Mouse (Mus musculus) midbrain, postnatal 0 days (tissue): ENCODE results near the gene Olfr958. TPM values are rescaled to one million over a fixed set of nuclear protein-coding genes. Genes with fewer than 3 reads are reported as not detected.
A peak's percentile ranks its signal among the peaks of the same experiment; 100 is the strongest.

Experiments used
- ATAC-seq: fragments of 200-750 bp; cut with Nextera tagmentation; 2 replicates; pipeline ENCODE4 v1.8.0; 2017; ENCODE audit warnings: moderate number of reproducible peaks, mild to moderate bottlenecking, moderate TSS enrichment, moderate library complexity; ENCODE audit not compliant: low FRiP score
- DNase-seq: peaks from one replicate; pipeline ENCODE4 v3.0.0-alpha.2; 2015; ENCODE audit warnings: low spot score
- H3K27ac ChIP-seq: fragments of 300-500 bp; sonication (generic); 2 replicates; pipeline ENCODE4 v1.5.1; 2014; ENCODE audit warnings: low read depth, mild to moderate bottlenecking, low read length, mixed read lengths
- H3K27me3 ChIP-seq: fragments of 300-500 bp; sonication (generic); 2 replicates; pipeline ENCODE4 v1.6.1; 2014; ENCODE audit warnings: low read length, control low read depth, mixed read lengths; ENCODE audit not compliant: insufficient read depth
- H3K36me3 ChIP-seq: fragments of 300-500 bp; sonication (generic); 2 replicates; pipeline ENCODE4 v1.6.1; 2014; ENCODE audit warnings: low read length, control low read depth, mixed read lengths; ENCODE audit not compliant: insufficient read depth
- H3K4me1 ChIP-seq: fragments of 300-500 bp; sonication (generic); 2 replicates; pipeline ENCODE4 v1.6.1; 2014; ENCODE audit warnings: mild to moderate bottlenecking, control low read depth, antibody characterized with exemption, low read length, mixed read lengths; ENCODE audit not compliant: insufficient read depth
- H3K4me2 ChIP-seq: fragments of 300-500 bp; sonication (generic); 2 replicates; pipeline ENCODE4 v1.6.1; 2014; ENCODE audit warnings: low read depth, mild to moderate bottlenecking, low read length, mixed read lengths; ENCODE audit not compliant: poor library complexity, severe bottlenecking
- H3K4me3 ChIP-seq: fragments of 300-500 bp; sonication (generic); 2 replicates; pipeline ENCODE4 v1.5.1; 2014; ENCODE audit warnings: low read depth, mild to moderate bottlenecking, low read length, moderate library complexity
- H3K9ac ChIP-seq: fragments of 300-500 bp; sonication (generic); replicated peaks from 2 replicates; pipeline ENCODE4 v1.6.1; 2014; ENCODE audit warnings: mild to moderate bottlenecking, low read length, moderate library complexity, mixed read lengths; ENCODE audit not compliant: poor library complexity, severe bottlenecking
- H3K9me3 ChIP-seq: fragments of 300-500 bp; sonication (generic); 2 replicates; pipeline ENCODE4 v1.6.1; 2016; ENCODE audit warnings: low read length, control low read depth
- CTCF ChIP-seq: IDR thresholded peaks from 2 replicates; pipeline ENCODE4 v1.5.1; 2016; ENCODE audit warnings: antibody characterized with exemption, mild to moderate bottlenecking
- WGBS: fragments of 180-500 bp; shearing (Covaris S2); extraction: QIAGEN DNeasy Blood & Tissue Kit; methylation state at CpG from one replicate; pipeline ENCODE4 v1.1.7; 2014; 5-methylcytosine and 5-hydroxymethylcytosine counted together
- polyA plus RNA-seq: library from polyadenylated mRNA; unstranded; fragments of >200 nt; fragmentation: Nextera tagmentation; extraction: Ambion mirVana; gene quantifications from 2 replicates; pipeline ENCODE4 v1.2.1, GENCODE M21; 2015
- total RNA-seq: library from RNA; depleted of rRNA; stranded (reverse); fragments of >200 nt; gene quantifications from 2 replicates; pipeline ENCODE4 v1.2.3, GENCODE M21; 2014; rRNA removed

Olfr958 gene
- total and polyA plus RNA-seq, 2 experiments from 2014 or later: not detected

- DNase-seq: peak; percentile 85
- Histone ChIP-seq H3K27ac (no peak overlapping the region), H3K4me2 (no peak overlapping the region), H3K4me3 (no peak overlapping the region), H3K36me3 (no peaks in the 10 kb centered on the region), H3K9me3 (no peaks in the 10 kb centered on the region), H3K4me1 (no peaks in the 10 kb centered on the region), H3K9ac (no peak overlapping the region), H3K27me3 (no peaks in the 10 kb centered on the region)
- peak; percentile 60; the same call in 1 of the 2 replicates for ATAC-seq
- 6% methylated on average over 6 of the region's 6 CpGs for WGBS
- TF ChIP-seq CTCF: peak; percentile 92
Observed at GRCm38 (mm10) chr9:39508998-39509397, 44.9 kb downstream of the Olfr958 start.

Other genes with a start within 250 kb of the Olfr958 start
- not detected in 2 replicates for gene Olfr948, start 228.0 kb downstream of the Olfr958 start, total RNA-seq
- not detected in 2 replicates for gene Olfr948, start 228.0 kb downstream of the Olfr958 start, polyA plus RNA-seq
- gene Olfr951, start 166.6 kb downstream of the Olfr958 start, total RNA-seq: not detected in 2 replicates
- gene Olfr951, start 166.6 kb downstream of the Olfr958 start, polyA plus RNA-seq: not detected in 2 replicates
- not detected in 2 replicates for gene Olfr952, start 126.9 kb downstream of the Olfr958 start, total RNA-seq
- not detected in 2 replicates for gene Olfr952, start 126.9 kb downstream of the Olfr958 start, polyA plus RNA-seq
- gene Olfr954, start 97.4 kb downstream of the Olfr958 start, total RNA-seq: not detected in 2 replicates
- gene Olfr954, start 97.4 kb downstream of the Olfr958 start, polyA plus RNA-seq: not detected in 2 replicates
- gene Olfr955, start 82.1 kb downstream of the Olfr958 start, total RNA-seq: not detected in 2 replicates
- gene Olfr955, start 82.1 kb downstream of the Olfr958 start, polyA plus RNA-seq: not detected in 2 replicates
- gene Olfr44, start 60.1 kb downstream of the Olfr958 start, total RNA-seq: not detected in 2 replicates
- not detected in 2 replicates for gene Olfr44, start 60.1 kb downstream of the Olfr958 start, polyA plus RNA-seq
- not detected in 2 replicates for gene Olfr957, start 38.2 kb downstream of the Olfr958 start, total RNA-seq
- not detected in 2 replicates for gene Olfr957, start 38.2 kb downstream of the Olfr958 start, polyA plus RNA-seq
- 0.16 TPM in 1 of 2 replicates, not detected in the other for gene Olfr959, start 21.5 kb upstream of the Olfr958 start, total RNA-seq
- gene Olfr959, start 21.5 kb upstream of the Olfr958 start, polyA plus RNA-seq: 0.05 TPM in 1 of 2 replicates, not detected in the other
- 363 and 387 TPM in 2 replicates for gene AW551984, start 50.3 kb upstream of the Olfr958 start, total RNA-seq
- gene AW551984, start 50.3 kb upstream of the Olfr958 start, polyA plus RNA-seq: 260 and 267 TPM in 2 replicates
- not detected in 2 replicates for gene Olfr148, start 56.6 kb upstream of the Olfr958 start, total RNA-seq
- gene Olfr148, start 56.6 kb upstream of the Olfr958 start, polyA plus RNA-seq: not detected in 2 replicates
- not detected in 2 replicates for gene Olfr960, start 67.3 kb upstream of the Olfr958 start, total RNA-seq
- gene Olfr960, start 67.3 kb upstream of the Olfr958 start, polyA plus RNA-seq: not detected in 2 replicates
- not detected in 2 replicates for gene Olfr961, start 91.0 kb upstream of the Olfr958 start, total RNA-seq
- not detected in 2 replicates for gene Olfr961, start 91.0 kb upstream of the Olfr958 start, polyA plus RNA-seq
- gene Olfr963, start 113.2 kb upstream of the Olfr958 start, total RNA-seq: not detected in 2 replicates
- not detected in 2 replicates for gene Olfr963, start 113.2 kb upstream of the Olfr958 start, polyA plus RNA-seq
- not detected in 2 replicates for gene Olfr149, start 153.1 kb upstream of the Olfr958 start, total RNA-seq
- gene Olfr149, start 153.1 kb upstream of the Olfr958 start, polyA plus RNA-seq: not detected in 2 replicates
- gene Olfr965, start 157.3 kb upstream of the Olfr958 start, total RNA-seq: not detected in 2 replicates
- gene Olfr965, start 157.3 kb upstream of the Olfr958 start, polyA plus RNA-seq: not detected in 2 replicates
- gene Olfr150, start 176.9 kb upstream of the Olfr958 start, total RNA-seq: not detected in 2 replicates
- not detected in 2 replicates for gene Olfr150, start 176.9 kb upstream of the Olfr958 start, polyA plus RNA-seq
- gene Olfr967, start 192.2 kb upstream of the Olfr958 start, total RNA-seq: not detected in 2 replicates
- not detected in 2 replicates for gene Olfr967, start 192.2 kb upstream of the Olfr958 start, polyA plus RNA-seq
- gene Olfr968, start 229.2 kb upstream of the Olfr958 start, total RNA-seq: not detected in 2 replicates
- not detected in 2 replicates for gene Olfr968, start 229.2 kb upstream of the Olfr958 start, polyA plus RNA-seq
- not detected in 2 replicates for gene Olfr969, start 236.9 kb upstream of the Olfr958 start, total RNA-seq
- gene Olfr969, start 236.9 kb upstream of the Olfr958 start, polyA plus RNA-seq: not detected in 2 replicates